Comparison of ENCODE assay signal across 9 mouse cellular contexts in genomic region chr4:74012700-74013099, GRCm38 (mm10). TPM values are rescaled to one million over a fixed set of nuclear protein-coding genes. Genes with fewer than 3 reads are reported as not detected.
DNase-seq lines count a peak whose midpoint lies in the region; ATAC-seq and TF ChIP-seq lines count a peak whose summit lies in the region.
"Had no signal": no experiment of that assay in that cellular context is flagged by ENCODE, and none has a peak within 500 bp of the region (broad histone marks: within the 10 kb centered on the region; RNA-seq: fewer than 3 reads in every experiment).

No protein-coding gene starts in this region.

- H3K36me3 ChIP-seq in heart, embryonic 13.5 days = no peaks in the 10 kb centered on the region
- H3K36me3 ChIP-seq in heart, adult 2 months (ENCODE audit: control insufficient read depth, insufficient read depth, low read length) = no peaks in the 10 kb centered on the region
- H3K36me3 ChIP-seq in forebrain, embryonic 14.5 days (ENCODE audit: control insufficient read depth, insufficient read depth, low read length) = no peaks in the 10 kb centered on the region
- no peaks in the 10 kb centered on the region for H3K36me3 ChIP-seq in midbrain, embryonic 10.5 days

- TF ChIP-seq CTCF in heart, adult 2 months (IDR thresholded peaks at IDR 0.05) = no peak

- H3K27me3 ChIP-seq in heart, embryonic 13.5 days (replicated peaks) = peaks cover 20% of the 10 kb centered on the region
- H3K27me3 ChIP-seq in heart, adult 2 months (ENCODE audit: control insufficient read depth, insufficient read depth, low read length) = no peaks in the 10 kb centered on the region; the same call in 1 of the 2 replicates
- no peaks in the 10 kb centered on the region for H3K27me3 ChIP-seq in forebrain, embryonic 14.5 days (replicated peaks; ENCODE audit: control insufficient read depth, insufficient read depth, low read length)
- H3K27me3 ChIP-seq in midbrain, embryonic 10.5 days (ENCODE audit: low read depth, poor library complexity, severe bottlenecking) = peaks cover 31% of the 10 kb centered on the region
- H3K27me3 ChIP-seq: CH12.LX had no signal

- ATAC-seq in heart, embryonic 13.5 days (ENCODE audit: extremely low read depth, insufficient number of reproducible peaks, low FRiP score, low TSS enrichment) = no peak
- ATAC-seq in forebrain, embryonic 14.5 days = peak; percentile 43; the same call in 1 of the 2 replicates

- no peak overlapping the region for H3K9ac ChIP-seq in heart, embryonic 13.5 days
- no peak overlapping the region for H3K9ac ChIP-seq in heart, adult 2 months (ENCODE audit: low read depth, low read length)
- peak overlapping the region; percentile 78 for H3K9ac ChIP-seq in forebrain, embryonic 14.5 days (ENCODE audit: low read length)

- no peak for TF ChIP-seq POLR2A in heart, adult 2 months (IDR thresholded peaks at IDR 0.05; ENCODE audit: insufficient read depth, low read depth, low read length)

- no peak overlapping the region for H3K27ac ChIP-seq in heart, embryonic 13.5 days (replicated peaks)
- no peak overlapping the region for H3K27ac ChIP-seq in heart, adult 2 months
- H3K27ac ChIP-seq in forebrain, embryonic 14.5 days (ENCODE audit: low read depth, low read length) = 0 out of 2 replicates have a peak overlapping the region, but pooled peaks have one; percentile 55
- peak overlapping the region; percentile 86 for H3K27ac ChIP-seq in midbrain, embryonic 10.5 days (replicated peaks)

- DNase-seq in heart, adult 2 months = no peak
- DNase-seq in Muller cell, postnatal 12 days (ENCODE audit: inconsistent ontology term) = peak; percentile 29
- peak; percentile 31 for DNase-seq in forebrain, embryonic 14.5 days (ENCODE audit: low spot score)
- no peak for DNase-seq in midbrain, embryonic 10.5 days (ENCODE audit: low spot score)
- no peak for DNase-seq in spleen, postnatal 14 days (ENCODE audit: low spot score in 2 of 2)
- DNase-seq in lung, postnatal 4 days = no peak
- no peak for DNase-seq in ovary, postnatal 36 days (ENCODE audit: low spot score)

- intact Hi-C loops in heart, adult 2 months (cut with DNase I) = no loop called here

- 34% methylated on average over 4 of the region's 4 CpGs for WGBS in heart, embryonic 13.5 days
- WGBS in heart, adult 2 months = 34% methylated on average over 4 of the region's 4 CpGs
- 43% methylated on average over 4 of the region's 4 CpGs for WGBS in forebrain, embryonic 14.5 days
- 43% methylated on average over 4 of the region's 4 CpGs for WGBS in midbrain, embryonic 10.5 days

- H3K4me1 ChIP-seq in heart, embryonic 13.5 days = peaks cover 12% of the 10 kb centered on the region
- no peaks in the 10 kb centered on the region for H3K4me1 ChIP-seq in heart, adult 2 months (ENCODE audit: control insufficient read depth, insufficient read depth, low read length)
- 0 out of 2 replicates have a peak, but pooled peaks cover 4% of the 10 kb centered on the region for H3K4me1 ChIP-seq in forebrain, embryonic 14.5 days (ENCODE audit: control insufficient read depth, insufficient read depth, low read length)
- peaks cover 21% of the 10 kb centered on the region for H3K4me1 ChIP-seq in midbrain, embryonic 10.5 days

- peak overlapping the region; percentile 90 for H3K4me2 ChIP-seq in heart, embryonic 13.5 days
- peak overlapping the region; percentile 88 for H3K4me2 ChIP-seq in forebrain, embryonic 14.5 days (ENCODE audit: low read length)

- H3K9me3 ChIP-seq in heart, embryonic 13.5 days = no peaks in the 10 kb centered on the region
- H3K9me3 ChIP-seq in forebrain, embryonic 14.5 days (replicated peaks; ENCODE audit: control insufficient read depth, low read length) = no peaks in the 10 kb centered on the region
- no peaks in the 10 kb centered on the region for H3K9me3 ChIP-seq in midbrain, embryonic 10.5 days (replicated peaks)

- H3K79me2 ChIP-seq in heart, adult 2 months (replicated peaks; ENCODE audit: control insufficient read depth, insufficient read depth, low read length) = no peaks in the 10 kb centered on the region

- TF ChIP-seq EP300 in heart, adult 2 months (IDR thresholded peaks at IDR 0.05; ENCODE audit: insufficient read depth, low read depth, low read length) = no peak

- peak overlapping the region; percentile 56 for H3K4me3 ChIP-seq in heart, embryonic 13.5 days
- H3K4me3 ChIP-seq in heart, adult 2 months = no peak overlapping the region
- peak overlapping the region; percentile 55 for H3K4me3 ChIP-seq in forebrain, embryonic 14.5 days (ENCODE audit: low read depth, low read length)
- H3K4me3 ChIP-seq in midbrain, embryonic 10.5 days = peak overlapping the region; percentile 67

RNA-seq across cellular contexts. Expression of gene Frmd3, which starts 0.5 kb away (rescaled TPM):
- polyA plus RNA-seq in heart, embryonic 13.5 days (2015; fragmentation: Nextera tagmentation; extraction: Ambion mirVana) = 0.20 and 0.51 TPM in 2 replicates
- under 1 TPM in 1 of 2 experiments, not detected in 1; 0.14 TPM for total RNA-seq in heart, adult 2 months (2021)
- 0.04 TPM in 1 of 2 replicates, not detected in the other for polyA plus RNA-seq in heart, adult 2 months (2012; rRNA removed)
- 14.7 and 19.7 TPM in 2 replicates for polyA plus RNA-seq in forebrain, embryonic 14.5 days (2014; fragmentation: Nextera tagmentation; extraction: Ambion mirVana)
- polyA plus RNA-seq in midbrain, embryonic 10.5 days (2016; fragmentation: Nextera tagmentation; extraction: Ambion mirVana) = 1.5 and 3.1 TPM in 2 replicates
- total RNA-seq: CH12.LX had no signal

Comparison
In these comparisons a context has a peak if more than half of its experiments do, and no peak if none do; other contexts are left out.
1. H3K27ac ChIP-seq: peak in forebrain, embryonic 14.5 days (single experiment) and midbrain, embryonic 10.5 days (single experiment); none in heart, embryonic 13.5 days (single experiment) and heart, adult 2 months (single experiment).
2. DNase-seq: peak in Muller cell, postnatal 12 days (single experiment) and forebrain, embryonic 14.5 days (single experiment); none in heart, adult 2 months (0 of 2), midbrain, embryonic 10.5 days (single experiment), spleen, postnatal 14 days (0 of 2), lung, postnatal 4 days (0 of 2) and ovary, postnatal 36 days (single experiment).